Mouse (Mus musculus): ENCODE data around the gene Tmem196.

DNA sequence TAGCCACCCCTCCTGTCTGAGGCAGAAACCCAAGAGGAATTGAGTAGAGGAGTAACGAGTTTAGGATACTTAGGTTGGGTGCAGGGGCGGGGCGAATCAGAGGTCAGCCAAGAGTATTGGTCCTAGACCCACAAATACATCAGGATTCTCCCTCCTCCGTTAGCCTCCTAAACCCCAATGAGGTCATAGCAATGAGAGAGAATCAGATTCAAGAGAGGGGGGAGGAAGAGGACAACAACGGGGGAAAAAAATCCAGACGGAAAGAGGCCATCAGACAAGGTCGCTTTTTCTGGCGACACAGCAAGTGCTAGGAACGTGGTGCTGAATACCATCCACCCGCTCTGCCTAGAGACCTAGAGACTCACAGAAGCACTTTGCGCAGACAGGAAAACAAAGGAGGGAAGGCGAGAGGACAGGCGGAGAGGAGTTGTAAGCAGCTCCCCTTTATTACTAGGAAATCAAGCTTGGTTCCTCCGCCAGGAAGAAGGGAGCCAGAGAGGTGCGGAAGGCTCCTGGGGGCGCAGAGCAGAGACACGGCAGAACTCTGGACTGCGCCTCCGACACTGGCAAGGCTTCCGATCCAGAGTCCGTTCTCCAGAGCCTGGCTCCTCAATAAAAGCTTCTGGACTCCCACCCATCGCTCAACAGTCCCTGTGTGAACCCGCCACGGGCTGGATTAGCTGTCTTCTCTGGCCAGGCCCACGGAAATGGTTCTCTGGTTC is at the start of gene Tmem196:
- no peak for TF ChIP-seq EP300 (IDR thresholded peaks at IDR 0.05; ENCODE audit: low read depth)
- no peak for TF ChIP-seq CTCF (IDR thresholded peaks at IDR 0.05; ENCODE audit: low read depth)

All from heart, postnatal 0 days (tissue).